8 mouse cellular contexts compared by ENCODE assay signal in genomic region chr19:9954811-9955202, GRCm38 (mm10). TPM values are rescaled to one million over a fixed set of nuclear protein-coding genes. Genes with fewer than 3 reads are reported as not detected.
DNase-seq lines count a peak whose midpoint lies in the region; ATAC-seq and TF ChIP-seq lines count a peak whose summit lies in the region.

No protein-coding gene starts in this region.

- whole genome bisulfite sequencing in heart, adult 2 months, result 34% methylated on average over 5 of the region's 5 CpGs
- 36% methylated on average over 5 of the region's 5 CpGs for WGBS in limb, embryonic 14.5 days
- 44% methylated on average over 5 of the region's 5 CpGs for WGBS in midbrain, embryonic 16.5 days

- no peak for DNase-seq in heart, adult 2 months
- DNase-seq in heart, adult 11 months, result no peak
- DNase-seq in limb, embryonic 14.5 days (ENCODE audit: low spot score), result no peak
- no peak for DNase-seq in left cerebral cortex, postnatal 14 days (ENCODE audit: low spot score in 2 of 2)
- no peak for DNase-seq in adrenal gland, adult 18-20 months (ENCODE audit: low spot score in 2 of 2)

- no peaks in the 10 kb centered on the region for H3K27me3 ChIP-seq in heart, adult 2 months (ENCODE audit: control insufficient read depth, insufficient read depth, low read length)
- H3K27me3 ChIP-seq in C2C12 (ENCODE audit: control insufficient read depth, insufficient read depth, insufficient read length), result no peaks in the 10 kb centered on the region
- no peaks in the 10 kb centered on the region for H3K27me3 ChIP-seq in limb, embryonic 14.5 days (ENCODE audit: control insufficient read depth, insufficient read depth, low read length)
- H3K27me3 ChIP-seq in midbrain, embryonic 16.5 days (ENCODE audit: control insufficient read depth, insufficient read depth, low read depth, low read length), result no peaks in the 10 kb centered on the region

- H3K79me3 ChIP-seq in C2C12 (ENCODE audit: low read depth), result no peaks in the 10 kb centered on the region

- peaks cover 4% of the 10 kb centered on the region; the same call in 1 of the 2 replicates for H3K4me1 ChIP-seq in heart, adult 2 months (ENCODE audit: control insufficient read depth, insufficient read depth, low read length)
- peaks cover 16% of the 10 kb centered on the region for H3K4me1 ChIP-seq in limb, embryonic 14.5 days (ENCODE audit: control insufficient read depth, insufficient read depth, low read length)
- H3K4me1 ChIP-seq in midbrain, embryonic 16.5 days (ENCODE audit: control insufficient read depth, insufficient read depth, low read length), result peaks cover 2% of the 10 kb centered on the region; the same call in 1 of the 2 replicates

- ATAC-seq in erythroid progenitor cell, adult 5-6 weeks (replicated peaks; ENCODE audit: low FRiP score, poor library complexity, severe bottlenecking), result peak; percentile 31; the same call in 1 of the 2 replicates
- ATAC-seq in limb, embryonic 14.5 days (ENCODE audit: low FRiP score, low read depth), result peak; percentile 54
- ATAC-seq in midbrain, embryonic 16.5 days, result peak; percentile 45; the same call in 1 of the 2 replicates

- no peaks in the 10 kb centered on the region for H3K79me2 ChIP-seq in heart, adult 2 months (replicated peaks; ENCODE audit: control insufficient read depth, insufficient read depth, low read length)
- no peaks in the 10 kb centered on the region for H3K79me2 ChIP-seq in C2C12 (ENCODE audit: control insufficient read depth, insufficient read depth)

- peak overlapping the region; percentile 32; the same call in 1 of the 2 replicates for H3K4me3 ChIP-seq in heart, adult 2 months
- peak overlapping the region; percentile 22 for H3K4me3 ChIP-seq in C2C12 (ENCODE audit: insufficient read depth, poor library complexity, severe bottlenecking)
- 0 out of 2 replicates have a peak overlapping the region, but pooled peaks have one; percentile 3 for H3K4me3 ChIP-seq in limb, embryonic 14.5 days (replicated peaks; ENCODE audit: low read length)
- H3K4me3 ChIP-seq in midbrain, embryonic 16.5 days (ENCODE audit: low read depth, low read length), result no peak overlapping the region

- no peak for TF ChIP-seq EP300 in heart, adult 2 months (IDR thresholded peaks at IDR 0.05; ENCODE audit: insufficient read depth, low read depth, low read length)

- H3K9ac ChIP-seq in heart, adult 2 months (ENCODE audit: low read depth, low read length), result peak overlapping the region; percentile 47; the same call in 1 of the 2 replicates
- H3K9ac ChIP-seq in limb, embryonic 14.5 days (ENCODE audit: low read depth, low read length, severe bottlenecking), result peak overlapping the region; percentile 36
- H3K9ac ChIP-seq in midbrain, embryonic 16.5 days (ENCODE audit: low read depth, low read length), result no peak overlapping the region

- peak overlapping the region; percentile 82 for H3K27ac ChIP-seq in heart, adult 2 months
- peak overlapping the region; percentile 87 for H3K27ac ChIP-seq in limb, embryonic 14.5 days (replicated peaks; ENCODE audit: low read depth, low read length)
- no peak overlapping the region for H3K27ac ChIP-seq in midbrain, embryonic 16.5 days (ENCODE audit: low read length)

- peak overlapping the region; percentile 51 for H3ac ChIP-seq in C2C12 (ENCODE audit: control insufficient read depth, insufficient read length, low read depth)

- intact Hi-C loops in heart, adult 2 months (cut with DNase I), result no loop called here
- intact Hi-C loops in left cerebral cortex, postnatal 14 days (cut with DNase I), result no loop called here

- no peak for TF ChIP-seq POLR2A in heart, adult 2 months (IDR thresholded peaks at IDR 0.05; ENCODE audit: insufficient read depth, low read depth, low read length)
- no peak for TF ChIP-seq POLR2A in limb, embryonic 14.5 days (IDR thresholded peaks at IDR 0.05; ENCODE audit: borderline replicate concordance, extremely low read depth, insufficient read depth, insufficient read length)

- no peaks in the 10 kb centered on the region for H3K36me3 ChIP-seq in heart, adult 2 months (ENCODE audit: control insufficient read depth, insufficient read depth, low read length)
- H3K36me3 ChIP-seq in C2C12 (ENCODE audit: control insufficient read depth, insufficient read depth), result no peaks in the 10 kb centered on the region
- H3K36me3 ChIP-seq in limb, embryonic 14.5 days (ENCODE audit: control insufficient read depth, insufficient read depth, low read length), result no peaks in the 10 kb centered on the region
- H3K36me3 ChIP-seq in midbrain, embryonic 16.5 days (ENCODE audit: control insufficient read depth, insufficient read depth, low read length), result no peaks in the 10 kb centered on the region

- peak overlapping the region; percentile 33 for H3K4me2 ChIP-seq in limb, embryonic 14.5 days (replicated peaks; ENCODE audit: low read depth, low read length, severe bottlenecking)
- no peak overlapping the region for H3K4me2 ChIP-seq in midbrain, embryonic 16.5 days (ENCODE audit: low read length)

- TF ChIP-seq CTCF in heart, adult 2 months (IDR thresholded peaks at IDR 0.05), result no peak
- no peak for TF ChIP-seq CTCF in C2C12 (IDR thresholded peaks at IDR 0.05; ENCODE audit: control insufficient read depth, insufficient read depth, insufficient read length)

- peaks cover 3% of the 10 kb centered on the region; the same call in 1 of the 2 replicates for H3K9me3 ChIP-seq in limb, embryonic 14.5 days (ENCODE audit: control insufficient read depth, low read length)
- H3K9me3 ChIP-seq in midbrain, embryonic 16.5 days (replicated peaks; ENCODE audit: control insufficient read depth, low read length, poor library complexity, severe bottlenecking), result no peaks in the 10 kb centered on the region; the same call in 1 of the 2 replicates

TF ChIP-seq in C2C12, 6 proteins besides CTCF, POLR2A, EP300 and RAD21:
- TF ChIP-seq MYOD1 (IDR thresholded peaks at IDR 0.05; ENCODE audit: control insufficient read depth, insufficient read length, low read depth) (no peak), USF1 (IDR thresholded peaks at IDR 0.05; ENCODE audit: low read depth) (no peak), CEBPB (IDR thresholded peaks at IDR 0.05; ENCODE audit: low read depth) (no peak)

RNA-seq across cellular contexts. Expression of gene Fth1, which starts 25.6 kb away (rescaled TPM):
- 1,000 to 10,000 TPM; 2,956 to 3,430 TPM for total RNA-seq in heart, adult 2 months (2021)
- polyA plus RNA-seq in heart, adult 2 months (2012; rRNA removed), result 2,611 and 2,797 TPM in 2 replicates
- 4,975 TPM for polyA plus RNA-seq in C2C12 (2012; fragmentation: generic; extraction: Trizol)
- 2,541 and 2,855 TPM in 2 replicates for total RNA-seq in erythroid progenitor cell, adult 5-6 weeks (2015; ENCODE audit: low replicate concordance)
- total RNA-seq in erythroid progenitor cell, adult 5-6 weeks (2017; ENCODE audit: low replicate concordance), result 1,910 and 2,502 TPM in 2 replicates
- 663 and 670 TPM in 2 replicates for polyA plus RNA-seq in limb, embryonic 14.5 days (2012; rRNA removed)
- polyA plus RNA-seq in limb, embryonic 14.5 days (2014; fragmentation: Nextera tagmentation; extraction: Ambion mirVana), result 1,538 and 1,580 TPM in 2 replicates
- 1,587 and 1,694 TPM in 2 replicates for polyA plus RNA-seq in midbrain, embryonic 16.5 days (2015; fragmentation: Nextera tagmentation; extraction: Ambion mirVana)
- total RNA-seq in left cerebral cortex, postnatal 14 days (2021), result 1,000 to 10,000 TPM; 1,766 to 1,778 TPM
- total RNA-seq in adrenal gland, adult 18-20 months (2021), result 1,000 to 10,000 TPM; 3,118 to 4,182 TPM

RNA-seq across cellular contexts. Expression of gene Best1, which starts 46.6 kb away (rescaled TPM):
- under 1 TPM; 0.10 to 0.11 TPM for total RNA-seq in heart, adult 2 months (2021)
- polyA plus RNA-seq in heart, adult 2 months (2012; rRNA removed), result 0.45 and 0.47 TPM in 2 replicates
- polyA plus RNA-seq in C2C12 (2012; fragmentation: generic; extraction: Trizol), result 0.09 TPM
- not detected in 2 replicates for total RNA-seq in erythroid progenitor cell, adult 5-6 weeks (2015; ENCODE audit: low replicate concordance)
- total RNA-seq in erythroid progenitor cell, adult 5-6 weeks (2017; ENCODE audit: low replicate concordance), result not detected in 2 replicates
- 1.5 and 1.7 TPM in 2 replicates for polyA plus RNA-seq in limb, embryonic 14.5 days (2012; rRNA removed)
- 1.5 and 1.9 TPM in 2 replicates for polyA plus RNA-seq in limb, embryonic 14.5 days (2014; fragmentation: Nextera tagmentation; extraction: Ambion mirVana)
- polyA plus RNA-seq in midbrain, embryonic 16.5 days (2015; fragmentation: Nextera tagmentation; extraction: Ambion mirVana), result 2.9 TPM in 2 replicates
- total RNA-seq in left cerebral cortex, postnatal 14 days (2021), result 1 to 10 TPM; 1.1 to 2.1 TPM
- under 1 TPM; 0.22 to 0.30 TPM for total RNA-seq in adrenal gland, adult 18-20 months (2021)

RNA-seq across cellular contexts. Expression of gene Rab3il1, which starts 46.7 kb away (rescaled TPM):
- 1 to 10 TPM; 5.9 to 6.5 TPM for total RNA-seq in heart, adult 2 months (2021)
- 11.1 and 14.2 TPM in 2 replicates for polyA plus RNA-seq in heart, adult 2 months (2012; rRNA removed)
- polyA plus RNA-seq in C2C12 (2012; fragmentation: generic; extraction: Trizol), result 4.5 TPM
- 252 and 262 TPM in 2 replicates for total RNA-seq in erythroid progenitor cell, adult 5-6 weeks (2015; ENCODE audit: low replicate concordance)
- total RNA-seq in erythroid progenitor cell, adult 5-6 weeks (2017; ENCODE audit: low replicate concordance), result 345 and 413 TPM in 2 replicates
- 36.1 and 42.8 TPM in 2 replicates for polyA plus RNA-seq in limb, embryonic 14.5 days (2012; rRNA removed)
- 43.9 and 49.6 TPM in 2 replicates for polyA plus RNA-seq in limb, embryonic 14.5 days (2014; fragmentation: Nextera tagmentation; extraction: Ambion mirVana)
- polyA plus RNA-seq in midbrain, embryonic 16.5 days (2015; fragmentation: Nextera tagmentation; extraction: Ambion mirVana), result 21.4 and 21.8 TPM in 2 replicates
- 10 to 100 TPM in 1 of 2 experiments, 1 to 10 TPM in 1; 8.9 to 10.4 TPM for total RNA-seq in left cerebral cortex, postnatal 14 days (2021)
- total RNA-seq in adrenal gland, adult 18-20 months (2021), result 1 to 10 TPM; 3.6 to 5.9 TPM

RNA-seq across cellular contexts. Expression of gene Incenp, which starts 55.5 kb away (rescaled TPM):
- total RNA-seq in heart, adult 2 months (2021), result 1 to 10 TPM; 2.6 to 5.5 TPM
- 2.9 and 4.5 TPM in 2 replicates for polyA plus RNA-seq in heart, adult 2 months (2012; rRNA removed)
- 89.6 TPM for polyA plus RNA-seq in C2C12 (2012; fragmentation: generic; extraction: Trizol)
- 859 and 885 TPM in 2 replicates for total RNA-seq in erythroid progenitor cell, adult 5-6 weeks (2015; ENCODE audit: low replicate concordance)
- 748 and 1,226 TPM in 2 replicates for total RNA-seq in erythroid progenitor cell, adult 5-6 weeks (2017; ENCODE audit: low replicate concordance)
- 52.7 and 60.2 TPM in 2 replicates for polyA plus RNA-seq in limb, embryonic 14.5 days (2012; rRNA removed)
- polyA plus RNA-seq in limb, embryonic 14.5 days (2014; fragmentation: Nextera tagmentation; extraction: Ambion mirVana), result 69.1 and 82.9 TPM in 2 replicates
- 20.0 and 22.1 TPM in 2 replicates for polyA plus RNA-seq in midbrain, embryonic 16.5 days (2015; fragmentation: Nextera tagmentation; extraction: Ambion mirVana)
- total RNA-seq in left cerebral cortex, postnatal 14 days (2021), result 10 to 100 TPM; 17.9 to 19.5 TPM
- 1 to 10 TPM; 6.0 to 7.8 TPM for total RNA-seq in adrenal gland, adult 18-20 months (2021)

Comparison
In these comparisons a context has a peak if more than half of its experiments do, and no peak if none do; other contexts are left out.
1. RNA of gene Rab3il1, which starts 46.7 kb away (total RNA-seq): 252 to 413 TPM in erythroid progenitor cell, adult 5-6 weeks; 8.9 to 10.4 TPM in left cerebral cortex, postnatal 14 days, 5.9 to 6.5 TPM in heart, adult 2 months and 3.6 to 5.9 TPM in adrenal gland, adult 18-20 months; every median in the first group is over 10 times any median in the second.
2. Peak in every context shown above with its lines, with median percentiles within 50 percentile points of each other: ATAC-seq.